Mouse (Mus musculus) macrophage (primary cell): ENCODE measurements around the gene Cntn1. TPM values are rescaled to one million over a fixed set of nuclear protein-coding genes. Genes with fewer than 3 reads are reported as not detected.

Experiments
- H3K27ac ChIP-seq: fragments of 350-480 bp; formaldehyde crosslinking; 2 replicates; pipeline ENCODE4 v1.9.0; 2021
- H3K36me3 ChIP-seq: fragments of 350-480 bp; formaldehyde crosslinking; 2 replicates; pipeline ENCODE4 v1.9.0; 2021; ENCODE audit errors: inconsistent target
- H3K4me3 ChIP-seq: fragments of 350-480 bp; formaldehyde crosslinking; 2 replicates; pipeline ENCODE4 v1.9.0; 2021; ENCODE audit errors: inconsistent target
- H3K79me2 ChIP-seq: fragments of 350-480 bp; formaldehyde crosslinking; 2 replicates; pipeline ENCODE4 v1.9.0; 2021; ENCODE audit errors: inconsistent target
- WGBS: methylation state at CpG from one replicate; pipeline ENCODE4 v1.1.7; 2026; ENCODE audit warnings: inconsistent platforms; ENCODE audit not compliant: missing documents; 5-methylcytosine and 5-hydroxymethylcytosine counted together
- polyA plus RNA-seq: library from polyadenylated mRNA; stranded (reverse); fragments of 250-400 nt; gene quantifications from 3 replicates; pipeline ENCODE4 v1.2.4, GENCODE M21; 2018; ENCODE audit warnings: inconsistent platforms

Gene Cntn1
- polyA plus RNA-seq, 1 experiment from 2014 or later = not detected

- 77% methylated on average over 6 of the region's 6 CpGs for WGBS
- Histone ChIP-seq H3K79me2 (no peaks in the 10 kb centered on the region), H3K36me3 (no peaks in the 10 kb centered on the region), H3K27ac (no peak overlapping the region), H3K4me3 (no peak overlapping the region)
Observed at GRCm38 (mm10) chr15:92090787-92091186, 39.8 kb downstream of the Cntn1 start.

GRCm38 (mm10) chr15:92092041-92092440 lies 41.1 kb downstream of the Cntn1 start:
- H3K27ac ChIP-seq = no peak overlapping the region
- no peaks in the 10 kb centered on the region for H3K36me3 ChIP-seq
- WGBS = 81% methylated on average over 3 of the region's 3 CpGs
- H3K79me2 ChIP-seq = no peaks in the 10 kb centered on the region
- no peak overlapping the region for H3K4me3 ChIP-seq

GRCm38 (mm10) chr15:92099410-92100174 lies 48.6 kb downstream of the Cntn1 start:
- no peak overlapping the region for H3K27ac ChIP-seq
- no peaks in the 10 kb centered on the region for H3K36me3 ChIP-seq
- 71% methylated on average over 5 of the region's 5 CpGs for WGBS
- H3K4me3 ChIP-seq = no peak overlapping the region
- H3K79me2 ChIP-seq = no peaks in the 10 kb centered on the region

- 93% methylated on average over 9 of the region's 9 CpGs for WGBS
- H3K79me2 ChIP-seq = no peaks in the 10 kb centered on the region
Observed at GRCm38 (mm10) chr15:92101956-92102355, 51.0 kb downstream of the Cntn1 start.

GRCm38 (mm10) chr15:92112455-92112854 lies 61.5 kb downstream of the Cntn1 start:
- Histone ChIP-seq H3K36me3 (no peaks in the 10 kb centered on the region), H3K79me2 (no peaks in the 10 kb centered on the region), H3K4me3 (no peak overlapping the region), H3K27ac (no peak overlapping the region)

More at GRCm38 (mm10) chr15:92101956-92102355, 51.0 kb downstream of the Cntn1 start:
- no peak overlapping the region for H3K27ac ChIP-seq
- H3K36me3 ChIP-seq = no peaks in the 10 kb centered on the region
- no peak overlapping the region for H3K4me3 ChIP-seq

- Histone ChIP-seq H3K79me2 (no peaks in the 10 kb centered on the region), H3K4me3 (no peak overlapping the region), H3K36me3 (no peaks in the 10 kb centered on the region), H3K27ac (no peak overlapping the region)
- 90% methylated on average over 3 of the region's 3 CpGs for WGBS
Observed at GRCm38 (mm10) chr15:92132936-92133335, 82.0 kb downstream of the Cntn1 start.

GRCm38 (mm10) chr15:92134254-92134653 lies 83.3 kb downstream of the Cntn1 start:
- 5% methylated on average over 9 of the region's 9 CpGs for WGBS
- H3K36me3 ChIP-seq = no peaks in the 10 kb centered on the region
- no peak overlapping the region for H3K4me3 ChIP-seq
- no peaks in the 10 kb centered on the region for H3K79me2 ChIP-seq
- no peak overlapping the region for H3K27ac ChIP-seq

- Histone ChIP-seq H3K79me2 (no peaks in the 10 kb centered on the region), H3K27ac (no peak overlapping the region), H3K36me3 (no peaks in the 10 kb centered on the region), H3K4me3 (no peak overlapping the region)
- 94% methylated on average over 6 of the region's 6 CpGs for WGBS
Observed at GRCm38 (mm10) chr15:92137026-92137425, 86.1 kb downstream of the Cntn1 start.

GRCm38 (mm10) chr15:92141972-92142371 lies 91.0 kb downstream of the Cntn1 start:
- Histone ChIP-seq H3K4me3 (no peak overlapping the region), H3K36me3 (no peaks in the 10 kb centered on the region), H3K27ac (no peak overlapping the region), H3K79me2 (no peaks in the 10 kb centered on the region)
- 82% methylated on average over 4 of the region's 4 CpGs for WGBS

- Histone ChIP-seq H3K36me3 (no peaks in the 10 kb centered on the region), H3K4me3 (no peak overlapping the region), H3K27ac (no peak overlapping the region), H3K79me2 (no peaks in the 10 kb centered on the region)
- 92% methylated on average over 2 of the region's 2 CpGs for WGBS
Observed at GRCm38 (mm10) chr15:92154921-92155320, 104.0 kb downstream of the Cntn1 start.

- no peak overlapping the region for H3K27ac ChIP-seq
- 73% methylated on average over 10 of the region's 10 CpGs for WGBS
- H3K4me3 ChIP-seq = no peak overlapping the region
- no peaks in the 10 kb centered on the region for H3K36me3 ChIP-seq
- no peaks in the 10 kb centered on the region for H3K79me2 ChIP-seq
Observed at GRCm38 (mm10) chr15:92160855-92161162, 109.8 kb downstream of the Cntn1 start.

- 60% methylated on average over 20 of the region's 20 CpGs for WGBS
- Histone ChIP-seq H3K4me3 (no peak overlapping the region), H3K27ac (no peak overlapping the region), H3K79me2 (no peaks in the 10 kb centered on the region), H3K36me3 (no peaks in the 10 kb centered on the region)
Observed at GRCm38 (mm10) chr15:92161163-92162025, 110.4 kb downstream of the Cntn1 start.

GRCm38 (mm10) chr15:92162835-92163234 lies 111.9 kb downstream of the Cntn1 start:
- Histone ChIP-seq H3K4me3 (no peak overlapping the region), H3K27ac (no peak overlapping the region), H3K36me3 (no peaks in the 10 kb centered on the region), H3K79me2 (no peaks in the 10 kb centered on the region)
- 77% methylated on average over 4 of the region's 4 CpGs for WGBS

GRCm38 (mm10) chr15:92164127-92164526 lies 113.2 kb downstream of the Cntn1 start:
- H3K79me2 ChIP-seq = no peaks in the 10 kb centered on the region
- WGBS = 82% methylated on average over 3 of the region's 3 CpGs
- no peak overlapping the region for H3K27ac ChIP-seq
- no peak overlapping the region for H3K4me3 ChIP-seq
- no peaks in the 10 kb centered on the region for H3K36me3 ChIP-seq

GRCm38 (mm10) chr15:92166266-92166665 lies 115.3 kb downstream of the Cntn1 start:
- Histone ChIP-seq H3K79me2 (no peaks in the 10 kb centered on the region), H3K36me3 (no peaks in the 10 kb centered on the region), H3K4me3 (no peak overlapping the region), H3K27ac (no peak overlapping the region)
- 89% methylated on average over 5 of the region's 5 CpGs for WGBS
